Mouse (Mus musculus): Measurements from ENCODE around the gene H2-DMb2.

H2-DMb2 gene

GRCm38 (mm10) chr17:34118113-34118872, 24.8 kb upstream of the H2-DMb2 start:
- DNase-seq (ENCODE audit: low spot score in 2 of 2) = peak in 1 of 2 experiments; percentile 79

- no peak for DNase-seq (ENCODE audit: low spot score in 2 of 2)
Measured at GRCm38 (mm10) chr17:34118873-34119248, 24.2 kb upstream of the H2-DMb2 start.

- peak; percentile 98 to 100 for DNase-seq (ENCODE audit: low spot score in 2 of 2)
Measured at GRCm38 (mm10) chr17:34119249-34120179, 23.6 kb upstream of the H2-DMb2 start, which contains the start of gene H2-DMa. Gene H2-DMa, plus strand, starts transcription at chr17:34119541.

- peak; percentile 84 to 91 for DNase-seq (ENCODE audit: low spot score in 2 of 2)
Measured at GRCm38 (mm10) chr17:34120180-34120723, 22.9 kb upstream of the H2-DMb2 start.

GRCm38 (mm10) chr17:34120814-34121171, 22.3 kb upstream of the H2-DMb2 start:
- DNase-seq (ENCODE audit: low spot score in 2 of 2) = peak; percentile 89 to 95

- DNase-seq (ENCODE audit: low spot score in 2 of 2) = peak; percentile 62 to 84
Measured at GRCm38 (mm10) chr17:34121172-34121878, 21.8 kb upstream of the H2-DMb2 start.

- DNase-seq (ENCODE audit: low spot score in 2 of 2) = peak; percentile 64 to 83
Measured at GRCm38 (mm10) chr17:34121879-34122187, 21.3 kb upstream of the H2-DMb2 start.

GRCm38 (mm10) chr17:34122188-34122984, 20.7 kb upstream of the H2-DMb2 start, which contains the start of gene Brd2:
Gene Brd2, minus strand, starts transcription at chr17:34122634.
- peak; percentile 95 to 98 for DNase-seq (ENCODE audit: low spot score in 2 of 2)

GRCm38 (mm10) chr17:34123111-34123510, 20.0 kb upstream of the H2-DMb2 start:
- DNase-seq (ENCODE audit: low spot score in 2 of 2) = no peak

GRCm38 (mm10) chr17:34123518-34123917, 19.6 kb upstream of the H2-DMb2 start:
- no peak for DNase-seq (ENCODE audit: low spot score in 2 of 2)

- DNase-seq (ENCODE audit: low spot score in 2 of 2) = no peak
Measured at GRCm38 (mm10) chr17:34124649-34125048, 18.5 kb upstream of the H2-DMb2 start.

- no peak for DNase-seq (ENCODE audit: low spot score in 2 of 2)
Measured at GRCm38 (mm10) chr17:34126826-34127420, 16.2 kb upstream of the H2-DMb2 start.

- peak; percentile 74 to 83 for DNase-seq (ENCODE audit: low spot score in 2 of 2)
Measured at GRCm38 (mm10) chr17:34127475-34127874, 15.6 kb upstream of the H2-DMb2 start.

- DNase-seq (ENCODE audit: low spot score in 2 of 2) = no peak
Measured at GRCm38 (mm10) chr17:34128264-34128937, 14.7 kb upstream of the H2-DMb2 start.

- DNase-seq (ENCODE audit: low spot score in 2 of 2) = no peak
Measured at GRCm38 (mm10) chr17:34128944-34129791, 13.9 kb upstream of the H2-DMb2 start.

GRCm38 (mm10) chr17:34130073-34130947, 12.8 kb upstream of the H2-DMb2 start:
- DNase-seq (ENCODE audit: low spot score in 2 of 2) = no peak

GRCm38 (mm10) chr17:34131911-34132310, 11.2 kb upstream of the H2-DMb2 start:
- no peak for DNase-seq (ENCODE audit: low spot score in 2 of 2)

- no peak for DNase-seq (ENCODE audit: low spot score in 2 of 2)
Measured at GRCm38 (mm10) chr17:34133289-34133688, 9.8 kb upstream of the H2-DMb2 start.

All from spleen, postnatal 4 days (tissue).